Mouse (Mus musculus) layer of hippocampus, postnatal 25 days (tissue): ENCODE results near the gene Plekha4. TPM values are rescaled to one million over a fixed set of nuclear protein-coding genes. Genes with fewer than 3 reads are reported as not detected.
"Not testable (repeated sequence)": the region's sequence is repeated elsewhere in the genome, so short reads cannot be mapped to it uniquely, and the experiment has no call there.

ENCODE experiments used
- DNase-seq, 2 experiments: peaks; one replicate each; pipeline ENCODE4 v3.0.0; 2022; ENCODE audit warnings: mixed read lengths in 2 of 2, low spot score in 1 of 2; ENCODE audit errors: extremely low spot score in 1 of 2
- total RNA-seq, 2 experiments: library from RNA; stranded (reverse); gene quantifications; 2 replicates each; pipeline ENCODE4 v1.2.3; 2021

The Plekha4 gene
- total RNA-seq, 2 experiments from 2014 or later = 0.47 TPM

DNA sequence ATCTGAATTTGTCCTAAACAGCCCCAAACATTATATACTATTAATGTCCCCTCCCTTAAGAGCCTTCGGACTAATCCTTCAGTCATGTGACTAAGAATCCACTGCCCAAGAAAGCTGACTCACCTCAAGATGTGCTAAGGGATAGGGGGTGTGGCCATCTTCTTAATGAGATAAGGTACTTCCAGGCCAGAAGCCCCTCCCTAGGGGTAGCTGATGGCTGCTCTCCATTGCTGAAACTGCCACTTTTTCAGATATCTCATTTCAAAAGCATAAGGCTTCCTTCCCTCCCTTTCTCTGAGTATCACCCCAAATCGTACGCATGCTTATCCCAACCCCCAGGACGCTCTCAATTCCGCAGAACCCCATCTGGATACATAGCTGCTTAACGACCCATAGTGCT is 17.6 kb upstream of the Plekha4 start:
- DNase-seq = no peak

DNA sequence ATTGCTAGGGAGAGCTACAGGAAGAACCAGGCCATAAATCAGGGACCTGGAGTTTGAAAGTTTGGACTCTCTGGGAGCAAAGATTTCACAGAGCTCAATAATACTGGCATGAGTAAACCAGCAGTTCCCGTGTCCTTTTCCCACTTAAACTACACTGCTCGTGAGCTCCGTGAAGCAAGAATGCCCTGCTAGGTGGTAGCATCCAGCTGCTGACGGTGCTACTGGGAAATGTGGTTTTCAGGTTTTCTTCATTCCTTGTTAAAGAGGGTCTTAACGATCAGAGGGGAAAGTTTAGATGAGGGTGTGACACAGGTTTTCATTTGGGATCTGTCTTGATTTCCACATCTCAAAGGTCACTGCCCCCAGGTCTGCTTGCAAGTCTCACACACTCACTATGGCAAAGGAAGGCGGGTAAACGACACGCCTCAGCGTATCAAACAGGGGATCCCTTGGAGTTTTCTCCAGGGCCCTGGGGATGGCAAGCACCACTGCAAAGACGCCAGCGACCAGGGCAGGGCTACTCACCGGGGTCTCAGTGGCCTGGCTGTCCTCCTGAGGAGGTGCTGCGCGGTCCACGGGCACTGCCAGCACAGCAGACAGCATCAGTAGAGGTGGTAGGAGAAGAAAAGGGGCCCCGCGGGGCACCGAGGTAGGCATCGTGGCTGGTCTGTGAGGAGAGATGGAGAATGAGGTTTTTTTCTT is 16.8 kb upstream of the Plekha4 start:
- no peak for DNase-seq

DNA sequence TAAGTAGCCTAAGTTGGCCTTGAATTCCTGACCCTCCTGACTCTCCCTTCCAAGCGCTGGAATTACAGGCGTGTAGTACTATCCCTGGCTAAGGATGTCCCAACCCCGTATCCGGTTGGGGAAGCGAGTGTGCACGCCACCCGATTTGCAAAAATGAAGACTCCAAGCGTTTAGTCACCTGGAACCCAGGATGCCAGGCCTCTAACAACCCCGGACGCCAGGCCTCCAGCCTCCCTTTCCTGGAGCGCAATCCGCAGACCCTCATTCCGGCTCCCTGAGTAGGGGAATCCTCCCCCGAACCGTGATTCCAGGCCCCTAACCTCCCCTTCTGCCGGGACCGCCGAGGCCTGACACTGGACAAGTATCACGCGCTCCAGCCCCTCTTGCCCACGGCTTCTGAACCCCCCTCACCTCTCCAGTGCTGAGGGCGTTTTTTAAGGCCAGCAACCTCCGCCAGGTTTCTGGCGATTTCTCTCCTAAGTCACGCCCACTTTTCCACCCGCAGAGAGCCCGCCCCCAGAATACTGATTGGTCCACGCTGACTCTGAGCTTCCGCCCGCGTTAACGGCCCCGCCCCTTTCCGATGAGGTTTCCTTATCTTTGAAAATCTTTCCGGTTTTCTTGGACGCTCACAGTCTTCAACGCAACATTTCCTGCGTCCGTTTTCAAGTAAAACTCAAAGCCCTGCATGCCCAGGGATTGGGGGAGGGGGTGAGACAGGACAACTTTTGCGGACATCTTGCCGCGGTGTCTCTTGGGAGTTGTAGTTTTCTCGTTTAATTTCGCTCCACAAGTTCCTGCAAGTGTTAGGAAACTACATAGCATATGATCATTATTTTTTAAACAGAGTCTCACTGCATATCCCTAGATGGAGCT is 16.0 kb upstream of the Plekha4 start, which contains the start of gene Nucb1:
Nucb1 (minus strand) TSS at position 495 of the 876 bp plus-strand sequence.
- peak; percentile 70 to 83 for DNase-seq

DNA sequence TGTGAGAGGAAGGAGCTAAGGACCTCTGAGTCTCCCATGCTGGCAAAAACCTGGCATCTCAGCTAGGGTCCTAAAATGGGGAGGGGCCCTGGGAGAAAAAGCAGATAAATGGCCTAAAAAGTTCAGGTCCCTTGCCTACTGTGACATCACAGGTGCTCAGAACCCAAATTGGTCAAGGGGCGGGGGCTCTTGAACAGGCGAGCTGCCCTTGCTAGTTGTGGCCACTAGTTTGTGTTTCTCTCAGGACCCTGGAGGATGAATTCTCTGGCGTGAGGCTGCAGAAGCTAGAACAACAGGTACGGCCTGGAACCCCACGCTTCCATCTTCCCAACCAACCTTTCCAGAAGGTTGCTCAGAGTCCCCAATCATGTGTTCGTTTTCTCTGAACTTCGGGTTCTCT is 11.7 kb upstream of the Plekha4 start:
- no peak for DNase-seq

DNA sequence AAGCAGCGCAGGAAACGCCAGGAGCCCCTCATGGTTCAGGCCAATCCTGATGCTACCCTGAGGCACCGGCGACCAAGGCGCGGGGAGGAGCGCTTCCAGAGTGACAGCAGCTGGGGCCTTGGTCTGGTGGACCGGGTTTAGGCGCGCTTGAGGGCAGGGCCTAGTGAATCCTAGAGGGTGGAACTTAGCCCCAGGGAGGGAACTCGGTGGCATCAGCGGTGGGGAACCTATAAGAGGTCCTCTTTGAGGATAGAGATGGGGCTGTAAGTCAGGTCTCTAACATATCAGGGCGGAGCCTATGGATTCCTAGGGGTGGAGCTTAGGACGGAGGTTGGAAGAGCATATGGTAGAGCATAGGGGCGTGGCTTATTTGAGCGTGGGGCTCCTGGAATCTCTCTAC is 10.7 kb upstream of the Plekha4 start:
- DNase-seq = no peak

DNA sequence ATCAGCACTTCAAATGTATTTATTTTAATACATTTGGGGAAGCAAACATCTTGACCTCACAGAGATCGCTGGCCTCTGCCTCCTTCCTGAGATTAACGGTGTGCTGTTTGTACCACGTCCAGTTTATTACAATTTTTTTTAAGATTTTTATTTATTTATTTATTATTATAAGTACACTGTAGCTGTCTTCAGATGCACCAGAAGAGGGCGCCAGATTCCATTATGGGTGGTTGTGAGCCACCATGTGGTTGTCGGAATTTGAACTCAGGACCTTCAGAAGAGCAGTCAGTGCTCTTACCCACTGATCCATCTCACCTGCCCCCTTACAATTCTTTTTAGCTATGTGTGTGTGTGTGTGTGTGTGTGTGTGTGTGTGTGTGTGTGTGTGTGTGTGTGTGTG is 9.3 kb upstream of the Plekha4 start:
- not testable (repeated sequence) for DNase-seq

DNA sequence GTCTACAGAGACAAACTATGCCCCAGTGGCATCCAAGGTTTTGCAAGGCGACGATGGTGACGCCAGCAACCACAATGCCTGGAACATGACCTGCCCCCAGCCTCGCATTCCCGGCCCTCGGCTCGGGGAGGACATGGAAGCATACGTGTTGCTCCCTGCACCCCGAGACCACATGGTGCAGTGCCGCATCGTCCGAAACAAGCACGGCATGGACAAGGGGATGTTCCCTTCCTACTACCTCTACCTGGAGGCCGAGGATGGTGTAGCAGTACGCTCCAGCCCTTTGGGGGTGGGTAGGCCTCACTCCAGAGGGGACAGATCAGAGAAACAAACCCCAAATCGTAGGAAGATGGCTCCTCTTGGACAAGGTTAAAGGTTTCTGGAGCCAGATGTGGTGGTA is 7.5 kb upstream of the Plekha4 start:
- no peak for DNase-seq

DNA sequence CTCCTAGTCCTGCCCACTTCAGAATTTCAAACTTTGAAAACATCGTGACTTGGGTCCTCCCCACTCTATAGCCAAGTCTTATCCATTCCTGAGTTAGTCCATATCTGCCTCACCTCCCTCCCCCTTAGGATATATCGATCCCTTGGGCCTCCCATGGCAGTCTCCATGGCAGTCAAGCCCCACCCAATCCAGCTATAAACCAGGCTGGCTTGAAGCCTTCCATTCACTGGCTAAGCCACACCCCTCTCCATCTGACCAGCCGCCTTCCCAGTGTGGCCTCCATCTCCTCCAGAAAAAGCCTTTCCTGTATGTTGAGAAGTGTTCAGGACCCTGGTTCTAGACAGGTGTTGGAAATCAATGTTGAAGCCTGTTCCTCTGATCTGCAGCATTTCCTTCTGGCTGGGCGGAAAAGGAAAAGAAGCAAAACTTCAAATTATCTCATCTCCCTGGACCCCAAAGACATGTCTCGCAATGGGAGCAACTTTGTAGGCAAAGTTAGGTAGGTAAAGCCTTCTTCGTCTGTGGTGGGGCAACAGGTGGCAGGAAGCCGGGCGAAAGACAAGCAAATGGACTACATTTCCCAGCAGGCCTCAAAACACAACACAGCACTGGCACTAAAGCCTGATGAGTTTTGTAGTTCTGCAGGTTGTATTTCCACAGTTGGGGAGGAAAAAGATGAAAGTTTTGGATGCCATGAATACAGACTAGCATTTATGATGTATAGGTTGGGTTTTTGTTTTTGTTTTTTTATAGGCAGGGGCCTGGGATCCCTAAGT is 6.6 kb upstream of the Plekha4 start:
- DNase-seq = no peak

DNA sequence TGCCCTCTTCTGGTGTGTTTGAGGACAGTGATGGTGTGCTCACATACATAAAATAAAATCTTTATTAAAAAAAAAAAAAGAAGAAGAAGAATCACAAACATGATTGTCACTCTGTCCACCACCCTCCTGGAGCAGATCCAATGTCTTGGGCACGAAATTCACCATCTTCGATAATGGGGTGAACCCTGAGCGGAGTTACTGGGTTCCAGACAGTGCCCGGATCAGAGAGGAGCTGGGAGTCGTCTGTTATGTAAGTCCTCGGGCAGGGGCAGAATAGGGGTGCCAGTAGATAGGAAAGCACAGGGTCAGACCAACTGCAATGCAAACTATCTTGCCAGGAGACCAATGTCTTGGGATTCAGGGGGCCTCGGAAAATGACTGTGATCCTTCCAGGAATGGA is 5.5 kb upstream of the Plekha4 start:
- no peak for DNase-seq

DNA sequence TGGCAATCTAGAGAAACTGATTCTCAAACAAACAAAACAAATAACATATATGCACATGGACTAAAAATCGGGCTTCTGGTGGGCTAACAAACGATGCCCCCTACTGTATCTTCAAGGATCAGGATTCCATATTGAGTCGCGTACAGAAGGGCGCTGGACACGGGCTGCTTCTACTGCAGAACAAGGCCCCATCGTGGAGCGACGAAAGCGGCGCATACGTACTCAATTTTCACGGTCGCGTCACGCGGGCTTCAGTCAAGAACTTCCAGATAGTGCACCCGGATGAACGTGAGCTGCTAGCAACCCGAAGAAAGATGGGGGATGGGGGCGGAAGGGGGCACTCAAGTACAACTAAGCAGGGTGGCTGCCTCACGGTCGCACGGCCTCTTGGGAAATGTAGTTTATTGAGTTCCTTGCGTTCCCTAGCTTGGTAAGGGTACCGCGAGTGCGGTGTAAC is 4.4 kb upstream of the Plekha4 start:
- peak; percentile 73 to 78 for DNase-seq

DNA sequence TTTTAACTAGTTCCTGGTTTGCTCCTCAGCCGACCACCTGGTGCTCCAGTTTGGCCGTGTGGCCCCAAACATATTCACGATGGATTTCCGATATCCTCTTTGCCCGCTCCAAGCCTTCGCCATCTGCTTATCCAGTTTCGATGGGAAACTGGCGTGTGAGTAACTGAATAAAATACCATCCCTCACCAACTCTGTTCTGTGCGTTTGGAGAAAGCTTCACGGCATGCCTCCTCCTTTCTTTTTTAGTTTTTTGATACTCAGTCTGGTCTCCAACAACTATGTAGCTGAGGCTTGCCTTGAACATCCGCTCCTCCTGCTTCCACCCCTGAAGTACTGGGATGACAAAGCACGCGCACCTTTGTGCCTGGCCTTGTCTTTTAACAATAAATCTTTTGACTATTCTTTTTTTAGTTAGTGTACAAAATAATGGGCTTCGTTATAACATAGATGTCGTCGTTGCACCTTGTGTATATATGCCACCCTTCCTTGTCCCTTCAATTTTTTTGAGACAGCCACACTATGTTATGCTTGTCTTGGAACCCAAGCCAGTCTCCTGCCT is 3.9 kb upstream of the Plekha4 start:
- DNase-seq = no peak

DNA sequence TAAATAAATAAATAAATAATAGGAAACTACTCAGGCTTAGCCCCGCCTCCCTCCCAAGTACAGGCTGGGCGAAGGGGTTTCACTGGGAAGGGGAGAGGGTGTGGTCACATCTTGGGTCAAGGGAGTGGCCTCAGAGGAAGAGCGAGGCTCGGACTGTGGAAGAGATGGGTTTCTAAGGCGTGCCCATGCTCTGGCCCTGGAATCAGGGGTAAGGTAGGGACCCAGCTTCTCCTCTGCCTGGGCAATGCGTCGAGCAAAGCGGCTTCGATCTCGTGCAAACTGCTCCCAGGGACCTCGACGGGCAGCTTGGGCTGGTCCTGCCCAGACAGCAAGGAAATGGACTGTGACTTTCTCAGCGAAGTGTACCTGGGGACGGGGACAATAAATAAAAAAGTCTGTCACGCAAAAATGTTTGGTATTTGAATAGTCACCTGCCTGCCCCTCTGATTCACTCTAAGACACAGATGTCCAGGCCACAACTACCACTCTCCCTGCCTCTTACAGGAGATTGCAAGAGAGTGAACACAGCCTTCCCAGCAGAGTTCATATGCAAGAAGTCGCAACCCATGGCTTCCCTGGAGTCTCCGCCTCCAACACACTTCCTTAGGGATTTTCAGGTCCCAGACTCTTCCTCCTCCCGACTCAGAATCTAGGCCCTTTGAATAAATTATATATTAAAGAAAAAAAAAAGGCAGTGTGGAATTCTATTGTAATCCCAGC is 3.0 kb upstream of the Plekha4 start:
- DNase-seq = no peak

DNA sequence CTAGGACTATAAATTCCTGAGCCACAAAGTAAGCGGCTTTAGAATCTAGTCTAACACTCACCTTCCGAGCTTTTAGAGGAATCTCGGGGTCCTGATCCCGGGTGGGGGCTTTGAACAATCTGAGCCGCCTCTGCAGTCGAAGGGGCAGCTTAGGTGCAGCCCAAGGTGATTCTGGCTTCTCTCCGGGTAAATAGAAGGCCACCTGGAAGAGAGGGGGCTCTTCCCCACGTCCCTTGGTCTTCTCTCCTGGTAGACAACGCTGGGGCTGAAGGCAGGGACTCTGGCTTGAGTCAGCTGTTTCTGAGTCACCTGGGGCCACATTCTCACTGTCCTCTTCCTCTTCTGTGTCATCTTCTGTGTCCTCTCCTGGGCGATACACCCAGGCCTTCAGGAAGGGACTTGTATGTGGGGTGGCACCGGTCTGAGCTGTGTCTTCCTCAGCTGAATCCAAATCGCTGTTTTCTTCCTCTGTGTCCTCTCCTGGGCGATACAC is 2.4 kb upstream of the Plekha4 start:
- no peak for DNase-seq

DNA sequence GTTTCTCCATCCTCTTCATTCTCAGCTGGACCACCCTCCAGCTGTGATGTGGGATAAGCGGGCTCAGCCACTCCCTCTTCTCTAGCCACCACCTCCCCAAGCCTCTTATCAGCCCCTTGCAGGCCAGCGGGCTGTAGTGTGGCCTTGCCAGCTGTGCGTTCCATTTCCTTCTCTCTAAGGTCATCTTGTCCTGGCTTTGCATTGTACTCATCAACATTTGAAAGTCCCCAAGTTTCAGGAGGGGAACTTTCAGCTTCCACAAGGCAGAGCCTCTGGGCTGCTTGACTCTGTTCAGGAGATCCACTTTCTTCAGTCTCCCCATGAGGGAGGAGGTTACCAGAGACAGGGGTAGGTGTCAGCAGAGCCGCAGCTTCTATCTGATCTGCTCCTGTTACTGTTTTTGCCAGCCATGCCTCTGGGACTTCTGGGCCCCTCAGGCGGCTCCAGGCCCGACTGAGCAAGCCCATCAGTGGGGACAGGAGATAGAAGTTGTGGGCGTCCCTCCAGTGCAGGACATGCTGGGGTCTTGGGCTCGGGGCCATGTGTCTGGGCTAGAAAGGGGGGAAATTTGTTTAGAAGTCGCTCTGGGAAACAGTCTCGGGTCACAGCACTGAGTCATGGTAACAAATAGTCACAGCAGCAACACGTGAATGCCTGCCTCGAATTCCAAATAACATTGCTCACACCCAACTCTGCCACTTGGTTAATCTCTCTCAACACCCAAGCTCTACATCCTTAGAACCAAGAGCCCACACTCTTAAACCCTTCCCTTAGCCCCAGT is 1.1 kb upstream of the Plekha4 start:
- DNase-seq = no peak

DNA sequence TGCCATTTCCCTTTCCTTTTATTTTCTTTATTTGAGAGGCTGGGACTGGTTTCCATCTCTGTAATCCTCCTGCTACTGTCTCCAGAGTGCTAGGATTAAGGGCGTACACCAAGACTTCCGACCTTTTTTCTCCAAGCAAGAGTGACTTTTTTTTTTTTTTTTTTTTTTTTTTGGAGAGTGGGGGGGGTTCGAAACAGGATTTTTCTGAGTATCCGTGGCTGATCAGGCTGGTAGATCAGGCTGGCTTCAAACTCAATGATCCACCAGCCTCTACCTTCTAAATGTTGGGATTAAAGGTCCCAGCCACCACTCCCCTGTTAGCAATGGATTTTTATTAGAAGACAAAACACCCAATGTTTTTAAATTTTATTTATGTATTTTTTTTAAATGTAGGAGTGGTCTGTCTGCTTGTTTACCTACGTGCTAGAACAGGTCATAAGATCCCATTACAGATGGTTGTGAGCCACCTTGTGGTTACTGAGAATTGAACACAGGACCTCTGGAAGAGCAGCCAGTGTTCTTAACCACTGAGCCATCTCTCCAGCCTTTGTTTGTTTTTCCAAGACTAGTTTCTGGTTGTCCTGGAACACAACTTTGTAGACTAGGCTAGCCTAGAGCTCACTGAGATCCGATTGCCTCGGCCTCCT is 467 bp downstream of the Plekha4 start:
- DNase-seq = no peak

DNA sequence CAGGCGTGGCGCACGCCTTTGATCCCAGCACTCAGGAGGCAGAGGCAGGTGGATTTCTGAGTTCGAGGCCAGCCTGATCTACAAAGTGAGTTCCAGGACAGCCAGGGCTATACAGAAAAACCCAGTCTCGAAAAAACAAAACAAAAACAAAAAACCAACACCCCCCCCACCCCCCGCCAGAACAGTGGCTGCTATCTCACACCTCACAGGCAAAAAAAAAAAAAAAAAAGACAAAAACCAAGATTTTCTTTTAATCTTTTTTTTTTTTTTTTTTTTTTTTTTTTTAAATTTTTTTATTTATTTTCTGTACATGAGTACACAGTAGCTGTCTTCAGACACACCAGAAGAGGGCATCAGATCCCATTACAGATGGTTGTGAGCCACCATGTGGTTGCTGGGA is 1.0 kb downstream of the Plekha4 start:
- not testable (repeated sequence) for DNase-seq

DNA sequence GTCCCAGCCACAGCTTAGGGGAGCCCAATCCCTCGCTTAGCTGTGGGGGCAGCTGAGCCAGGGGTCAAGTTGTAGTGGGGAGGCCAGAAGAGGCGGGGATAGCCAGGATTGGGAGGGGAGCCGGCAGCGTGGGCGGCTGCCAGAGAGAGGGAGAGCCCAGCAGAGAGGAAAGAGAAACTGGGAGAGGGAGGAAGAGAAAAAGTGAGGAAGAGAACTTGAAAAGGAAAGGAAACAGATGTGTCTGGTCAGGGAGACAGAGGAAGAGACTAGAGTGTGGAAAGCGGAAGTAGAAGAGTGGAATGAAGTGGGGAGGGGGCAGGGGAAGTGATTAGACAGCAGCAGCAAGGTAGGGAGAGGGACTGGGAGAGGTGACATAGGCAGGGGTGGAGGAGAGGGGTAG is 3.3 kb downstream of the Plekha4 start:
- DNase-seq = no peak

DNA sequence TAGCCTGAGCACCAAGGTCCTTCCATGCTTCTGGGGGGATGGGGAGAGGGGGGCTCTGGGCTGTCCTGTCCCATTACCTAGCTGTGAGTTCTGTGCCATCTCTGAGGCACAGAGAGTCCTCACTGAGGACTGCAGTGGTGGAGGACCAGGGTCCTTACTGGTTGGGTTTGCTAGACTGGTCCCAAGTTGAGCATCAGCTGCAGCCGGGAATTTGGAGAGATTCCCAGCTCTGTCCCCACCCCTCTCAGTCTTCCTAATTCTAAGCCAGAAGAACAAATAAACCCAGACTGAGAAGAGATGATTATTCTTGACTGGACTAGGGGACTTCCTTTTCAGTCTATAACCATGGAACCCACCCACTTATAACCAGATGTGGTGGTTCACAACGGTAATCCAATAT is 4.5 kb downstream of the Plekha4 start:
- DNase-seq = no peak

DNA sequence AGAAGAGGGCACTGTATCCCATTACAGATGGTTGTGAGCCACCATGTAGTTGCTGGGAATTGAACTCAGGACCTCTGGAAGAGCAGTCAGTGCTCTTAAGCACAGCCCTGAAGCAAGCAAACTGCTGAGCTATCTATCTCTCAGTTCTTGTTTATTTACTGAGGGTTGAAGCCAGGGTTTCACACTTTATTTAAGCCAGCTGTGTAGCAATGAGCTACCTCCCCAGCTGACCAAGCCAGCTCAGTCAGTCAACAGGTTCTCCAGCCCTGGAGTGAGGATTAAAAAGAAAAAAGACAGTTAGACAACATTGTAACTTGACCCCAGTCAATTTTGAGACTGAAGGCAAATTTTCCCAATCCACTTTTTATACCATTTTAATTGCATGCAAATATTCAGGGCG is 9.5 kb downstream of the Plekha4 start:
- DNase-seq = no peak
